Mouse (Mus musculus): ENCODE measurements at regions not wholly inside any gene's neighbourhood (a gene's known extent, or its start where the extent isn't known, plus 50 kb on each side); places are given as distances from the start of the nearest gene placed in this dataset.

GRCm38 (mm10) chr13:6199107-6199506 lies 337.8 kb downstream of the Klf6 start:
- TF ChIP-seq POLR2A (IDR thresholded peaks at IDR 0.05; ENCODE audit: borderline replicate concordance, extremely low read depth, low read depth, low read length), result no peak
- no peak for TF ChIP-seq CTCF (IDR thresholded peaks at IDR 0.05; ENCODE audit: insufficient read depth, low read length)

Measured in lung, adult 2 months (tissue).